Mouse (Mus musculus): ENCODE measurements around the gene Ap2a2.
"Not testable (repeated sequence)": the region's sequence is repeated elsewhere in the genome, so short reads cannot be mapped to it uniquely, and the experiment has no call there.

The Ap2a2 gene

DNA sequence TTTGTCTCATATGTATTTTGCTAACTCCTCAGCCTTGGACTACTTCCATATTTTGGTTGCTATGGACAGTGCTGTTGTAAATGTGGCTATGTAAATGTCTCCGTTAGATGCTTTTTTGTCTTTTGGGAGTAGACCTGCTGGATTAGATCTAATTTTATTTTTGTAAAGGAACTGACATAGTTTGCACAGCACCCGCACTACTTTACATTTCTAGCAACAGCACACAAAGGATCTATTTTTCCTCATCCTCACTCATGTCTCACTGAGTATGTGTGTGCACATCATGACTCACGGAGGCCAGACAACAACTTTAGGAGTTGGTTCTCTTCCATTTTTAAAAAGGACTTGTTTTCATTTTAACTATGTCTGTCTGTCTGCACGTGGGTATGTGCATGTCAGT is 45.7 kb downstream of the Ap2a2 start:
- DNase-seq: no peak

DNA sequence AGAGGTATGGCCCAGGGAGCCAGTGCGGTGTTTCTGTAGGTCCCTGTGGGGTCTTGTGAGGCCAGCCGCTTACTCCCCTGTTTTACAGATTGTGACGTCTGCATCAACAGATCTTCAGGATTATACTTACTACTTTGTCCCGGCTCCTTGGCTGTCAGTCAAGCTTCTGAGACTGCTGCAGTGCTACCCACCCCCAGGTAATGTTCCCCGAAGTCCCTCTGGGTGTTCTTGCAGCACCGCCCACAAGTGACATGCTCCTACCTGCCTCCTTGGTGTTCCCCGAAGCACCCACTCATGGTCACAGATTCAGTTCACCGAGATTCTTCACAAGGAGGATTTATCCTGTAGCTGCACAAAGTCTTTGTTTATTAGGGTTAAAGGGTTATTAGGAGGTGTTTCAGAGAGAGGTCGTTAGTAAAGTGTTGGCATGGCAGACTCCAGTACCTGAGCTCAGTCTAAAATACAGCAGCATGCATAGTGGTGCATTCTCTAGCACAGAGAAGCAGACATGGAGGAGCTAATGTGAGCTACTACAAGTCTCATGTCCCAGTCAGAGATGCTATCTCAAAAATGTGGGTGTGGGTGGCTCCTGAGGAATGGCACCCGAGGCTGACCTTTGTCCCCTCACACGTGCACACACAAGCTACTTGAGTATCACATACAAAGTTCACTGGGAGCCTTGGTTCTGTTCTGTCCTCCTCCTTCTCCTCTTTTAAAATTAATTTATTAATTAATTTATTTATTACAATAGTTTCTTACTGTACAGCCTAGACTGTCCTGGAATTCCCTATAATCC is 47.9 kb downstream of the Ap2a2 start:
- DNase-seq: peak; percentile 31

DNA sequence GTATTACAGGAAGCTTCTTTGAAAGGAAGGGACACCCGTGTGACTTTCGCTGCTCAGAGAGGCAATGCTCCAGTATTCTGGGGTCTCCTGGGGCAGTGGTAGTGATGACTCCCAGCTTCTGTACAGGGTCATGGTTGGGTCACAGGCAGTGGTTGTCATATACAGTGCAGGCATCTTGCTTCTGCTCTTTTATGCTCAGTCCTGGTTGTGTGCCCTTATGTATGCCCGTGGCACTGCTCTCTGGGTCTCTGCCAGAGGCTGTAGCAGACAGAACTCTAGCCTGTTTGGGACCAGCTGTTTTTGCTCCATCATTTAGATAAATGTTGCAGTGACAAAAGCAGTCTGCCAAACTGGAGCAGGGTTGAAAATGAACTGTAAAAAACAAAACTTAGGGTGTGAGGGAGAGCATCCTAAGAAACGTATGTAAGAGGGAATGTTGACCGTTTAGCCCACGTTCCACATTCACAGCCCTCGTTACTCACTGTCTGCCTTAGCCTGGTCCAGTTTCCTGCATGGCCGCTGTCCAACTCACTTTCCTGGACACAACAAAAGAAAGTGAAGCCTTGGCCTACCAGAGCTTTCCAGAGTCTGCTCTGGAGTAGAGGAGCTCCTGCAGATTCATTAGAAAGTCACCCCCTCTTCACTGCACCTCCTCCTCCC is 49.9 kb downstream of the Ap2a2 start:
- DNase-seq: peak; percentile 79

DNA sequence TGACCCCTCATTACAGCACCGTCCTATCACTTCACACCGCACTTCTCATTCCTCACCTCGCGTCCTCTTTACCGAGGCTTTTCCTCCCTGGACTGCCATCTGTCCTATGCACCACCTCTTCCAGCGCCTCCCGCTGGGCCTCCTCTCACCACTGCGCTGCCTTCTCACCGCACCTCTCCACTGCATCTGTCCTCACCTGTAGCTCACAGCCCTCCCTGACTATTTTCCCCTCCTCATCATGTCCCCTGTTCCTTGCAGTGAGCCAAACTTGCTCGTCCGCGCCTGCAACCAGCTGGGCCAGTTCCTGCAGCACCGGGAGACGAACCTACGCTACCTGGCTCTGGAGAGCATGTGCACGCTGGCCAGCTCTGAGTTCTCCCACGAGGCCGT is 50.4 kb downstream of the Ap2a2 start:
- no peak for DNase-seq

DNA sequence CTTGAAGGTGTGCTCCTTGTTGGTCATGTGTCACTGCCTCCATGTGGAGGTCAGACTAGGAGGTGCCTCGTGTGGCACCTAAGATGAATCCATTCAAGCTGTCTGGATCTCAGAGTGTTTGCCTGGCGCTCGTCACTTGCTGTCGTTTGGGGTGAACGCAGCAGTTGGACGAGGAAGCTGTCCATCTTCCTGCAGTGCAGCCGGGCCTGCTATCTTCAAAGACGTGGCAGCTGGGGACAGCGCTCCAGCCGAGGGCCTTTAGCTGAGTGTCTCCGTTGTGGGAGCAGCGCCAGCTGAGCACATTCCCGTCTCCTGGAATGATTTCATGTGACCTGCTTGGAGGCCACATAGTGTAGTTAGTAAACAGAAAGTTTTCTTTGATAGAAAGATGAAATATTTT is 50.8 kb downstream of the Ap2a2 start:
- DNase-seq: peak; percentile 90

DNA sequence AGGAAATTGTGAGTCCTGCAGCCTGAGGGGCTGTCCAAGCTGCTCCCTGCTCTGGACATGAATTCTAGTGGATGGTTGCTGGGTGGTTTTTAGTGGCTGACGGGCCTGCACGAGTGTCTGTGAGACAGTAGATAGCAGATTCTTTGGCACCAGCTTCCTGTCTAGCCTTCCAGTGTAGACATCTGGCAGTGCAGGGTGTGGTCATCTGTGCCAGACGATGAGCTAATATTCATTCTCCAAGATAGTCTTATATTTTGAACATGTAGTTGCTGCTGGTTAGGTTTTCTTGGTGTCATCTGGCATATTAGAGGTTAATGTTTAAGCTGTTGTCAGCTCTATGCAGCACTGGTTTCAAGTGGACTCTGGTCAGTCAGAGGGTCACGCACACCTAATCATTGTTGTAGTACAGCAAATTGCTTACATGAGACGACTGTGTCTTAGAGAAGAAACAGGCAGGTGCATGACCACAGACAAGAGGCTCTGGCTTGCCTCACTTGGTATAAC is 52.4 kb downstream of the Ap2a2 start:
- peak; percentile 47 for DNase-seq

DNA sequence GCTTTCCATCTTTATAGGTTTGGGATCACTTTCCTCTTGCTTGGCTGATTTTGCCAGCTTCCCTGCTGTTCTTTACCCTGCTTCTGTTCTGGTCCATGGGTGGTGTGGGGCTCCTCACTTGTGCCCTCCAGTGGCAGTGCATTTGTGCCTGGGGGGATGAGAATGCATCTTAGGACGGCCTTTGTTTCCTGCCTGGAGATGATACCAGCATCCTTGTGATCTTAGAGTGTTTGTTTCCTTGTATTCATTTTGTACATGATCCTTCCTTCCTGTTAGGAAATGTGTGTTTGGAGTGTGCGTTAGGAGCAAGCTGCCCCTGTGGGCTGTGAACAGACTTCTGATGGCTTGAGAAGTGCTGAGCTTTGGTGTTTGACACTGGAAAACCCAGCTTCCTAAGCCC is 62.2 kb downstream of the Ap2a2 start:
- no peak for DNase-seq

DNA sequence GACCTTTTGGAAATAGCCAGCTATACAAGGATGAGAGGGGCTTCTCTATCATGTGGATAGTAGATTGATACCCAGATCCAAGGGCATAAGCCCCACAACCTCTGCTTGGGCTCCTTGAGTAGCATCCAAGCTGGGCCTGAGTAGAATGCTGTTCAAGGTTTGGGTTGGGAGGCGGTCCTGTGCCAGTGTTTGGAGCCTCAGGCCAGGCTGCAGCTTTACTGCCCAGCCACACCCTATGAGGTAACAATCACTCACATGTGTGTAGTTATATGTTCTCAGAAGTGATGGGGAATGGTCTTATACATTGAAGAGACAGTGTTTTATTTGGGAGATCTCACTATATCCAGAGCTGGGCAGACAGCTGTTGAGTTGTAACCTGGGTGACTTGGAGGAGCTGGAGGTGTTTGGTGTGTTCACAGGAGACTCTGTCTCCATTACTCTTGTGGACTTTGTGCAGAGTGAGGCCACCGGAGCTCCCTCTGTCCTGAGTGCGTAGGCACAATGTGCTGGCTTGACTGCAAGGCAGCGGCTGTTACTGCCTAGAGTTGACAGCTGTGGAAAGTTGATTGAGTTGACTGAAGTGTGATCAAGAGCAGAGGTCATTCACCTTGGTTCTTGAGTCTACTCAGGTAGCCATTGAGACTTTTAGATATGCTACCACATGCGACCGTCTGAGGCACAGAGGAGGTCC is 63.3 kb downstream of the Ap2a2 start:
- no peak for DNase-seq

DNA sequence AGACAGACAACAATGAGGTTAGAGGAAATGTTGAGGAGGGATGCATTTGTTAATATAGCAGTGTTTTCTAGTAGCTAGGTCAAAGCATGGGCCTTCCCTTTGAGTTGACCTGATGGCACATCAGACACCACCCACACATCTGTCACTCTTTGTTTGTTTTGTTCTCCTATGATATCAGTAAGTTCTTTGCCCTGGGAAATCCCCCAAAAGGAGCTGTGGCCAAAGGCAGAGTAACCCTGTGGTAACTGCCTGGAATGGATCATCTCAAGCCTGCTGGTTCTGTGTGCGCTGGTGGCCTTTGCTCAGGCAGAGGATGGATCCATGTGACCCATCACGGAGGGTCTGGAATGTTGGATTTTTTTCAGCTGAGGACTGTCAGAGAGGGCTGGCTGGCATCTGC is 66.0 kb downstream of the Ap2a2 start:
- DNase-seq: no peak

DNA sequence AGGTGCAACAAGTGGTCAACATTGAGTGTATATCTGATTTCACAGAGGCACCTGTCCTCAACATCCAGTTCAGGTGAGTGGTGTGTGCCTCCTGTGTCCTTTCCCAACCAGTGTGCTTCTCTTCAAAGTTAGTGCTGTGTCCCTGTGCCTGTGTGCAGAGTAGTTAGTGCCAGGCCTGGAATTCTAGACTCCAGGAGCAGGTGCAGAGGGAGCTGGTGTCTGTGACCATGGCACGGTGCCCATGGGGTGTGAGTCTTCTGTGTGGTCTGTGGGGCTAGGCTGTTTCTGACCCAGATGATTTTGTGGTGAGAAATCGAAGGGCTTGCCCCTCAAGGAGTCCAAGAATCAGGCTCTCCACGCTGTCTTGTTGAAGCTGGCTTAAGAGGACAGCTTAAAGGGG is 67.3 kb downstream of the Ap2a2 start:
- DNase-seq: no peak

DNA sequence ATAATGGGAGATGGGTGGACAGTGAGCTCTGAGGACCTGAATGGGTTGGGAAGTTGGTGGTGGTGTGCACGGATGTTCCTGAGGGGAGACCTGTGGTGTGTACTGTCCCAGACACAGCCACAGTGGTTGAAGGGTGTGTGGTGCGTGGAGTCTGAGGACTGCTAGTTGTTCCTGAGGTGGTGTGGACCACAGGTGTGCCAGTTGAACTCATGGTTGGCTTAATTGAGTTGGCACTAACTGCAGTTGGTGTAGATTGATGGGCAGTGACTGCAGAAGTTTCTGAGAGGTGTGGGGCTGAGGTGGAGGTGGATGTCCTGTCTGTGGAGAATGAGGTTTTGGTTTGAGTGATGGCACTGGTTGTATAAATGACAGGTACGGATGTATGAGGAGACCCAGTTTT is 76.1 kb downstream of the Ap2a2 start:
- DNase-seq: not testable (repeated sequence)

DNA sequence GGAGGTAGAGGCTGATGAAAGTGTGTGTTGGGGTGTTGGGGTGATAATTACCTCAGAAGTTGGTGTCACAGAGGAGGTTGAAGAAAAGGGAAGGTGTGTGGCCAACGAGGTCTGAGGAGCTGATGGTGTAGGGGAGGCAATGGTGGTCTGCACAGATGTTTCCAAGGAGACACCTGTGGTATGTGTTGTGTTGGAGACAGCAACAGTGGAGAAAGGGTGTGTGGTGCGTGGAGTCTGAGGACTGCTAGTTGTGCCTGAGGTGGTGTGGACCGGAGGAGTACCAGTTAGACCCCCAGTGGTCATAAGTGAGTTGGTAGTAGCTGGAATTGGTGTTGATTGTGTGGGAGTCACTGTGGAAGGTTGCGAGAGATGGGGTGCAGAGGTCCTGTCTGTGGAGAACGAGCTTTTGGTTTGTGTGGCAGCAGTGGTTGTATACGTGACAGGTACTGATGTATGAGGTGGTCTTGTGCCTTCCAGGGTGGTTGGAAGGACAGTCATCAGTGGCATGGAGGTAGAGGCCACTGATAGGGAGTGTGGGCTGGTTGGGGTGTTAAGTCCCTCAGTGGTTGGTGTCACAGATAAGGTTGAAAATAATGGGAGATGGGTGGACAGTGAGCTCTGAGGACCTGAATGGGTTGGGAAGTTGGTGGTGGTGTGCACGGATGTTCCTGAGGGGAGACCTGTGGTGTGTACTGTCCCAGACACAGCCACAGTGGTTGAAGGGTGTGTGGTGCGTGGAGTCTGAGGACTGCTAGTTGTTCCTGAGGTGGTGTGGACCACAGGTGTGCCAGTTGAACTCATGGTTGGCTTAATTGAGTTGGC is 76.8 kb downstream of the Ap2a2 start:
- not testable (repeated sequence) for DNase-seq

DNA sequence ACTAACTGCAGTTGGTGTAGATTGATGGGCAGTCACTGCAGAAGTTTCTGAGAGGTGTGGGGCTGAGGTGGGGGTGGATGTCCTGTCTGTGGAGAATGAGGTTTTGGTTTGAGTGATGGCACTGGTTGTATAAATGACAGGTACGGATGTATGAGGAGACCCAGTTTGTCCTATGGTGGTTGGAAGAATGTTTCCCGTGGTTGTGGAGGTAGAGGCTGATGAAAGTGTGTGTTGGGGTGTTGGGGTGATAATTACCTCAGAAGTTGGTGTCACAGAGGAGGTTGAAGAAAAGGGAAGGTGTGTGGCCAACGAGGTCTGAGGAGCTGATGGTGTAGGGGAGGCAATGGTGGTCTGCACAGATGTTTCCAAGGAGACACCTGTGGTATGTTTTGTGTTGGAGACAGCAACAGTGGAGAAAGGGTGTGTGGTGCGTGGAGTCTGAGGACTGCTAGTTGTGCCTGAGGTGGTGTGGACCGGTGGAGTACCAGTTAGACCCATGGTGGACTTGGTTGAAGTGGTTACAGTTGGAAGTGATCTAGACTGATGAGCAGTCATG is 77.4 kb downstream of the Ap2a2 start:
- DNase-seq: not testable (repeated sequence)

DNA sequence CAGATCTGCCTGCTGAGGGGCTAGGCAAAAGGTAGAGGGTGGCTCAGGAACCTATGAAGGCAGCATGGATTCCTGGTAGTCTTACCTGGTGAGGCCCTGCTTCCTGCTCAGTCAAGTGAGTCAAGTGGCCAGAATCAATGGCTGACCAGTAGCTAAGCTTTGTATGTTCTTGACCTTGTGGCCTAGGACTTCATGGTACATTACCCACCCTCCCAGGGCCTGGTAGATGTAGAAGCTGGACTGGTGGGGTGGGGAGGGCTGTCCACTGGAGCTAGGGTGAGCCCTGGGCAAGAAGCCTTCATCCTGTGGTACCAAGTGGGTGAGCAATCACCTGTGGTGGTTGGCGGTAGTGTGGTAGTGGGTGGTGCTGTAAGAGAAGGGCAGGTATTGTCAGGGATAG is 80.4 kb downstream of the Ap2a2 start:
- DNase-seq: peak; percentile 31

DNA sequence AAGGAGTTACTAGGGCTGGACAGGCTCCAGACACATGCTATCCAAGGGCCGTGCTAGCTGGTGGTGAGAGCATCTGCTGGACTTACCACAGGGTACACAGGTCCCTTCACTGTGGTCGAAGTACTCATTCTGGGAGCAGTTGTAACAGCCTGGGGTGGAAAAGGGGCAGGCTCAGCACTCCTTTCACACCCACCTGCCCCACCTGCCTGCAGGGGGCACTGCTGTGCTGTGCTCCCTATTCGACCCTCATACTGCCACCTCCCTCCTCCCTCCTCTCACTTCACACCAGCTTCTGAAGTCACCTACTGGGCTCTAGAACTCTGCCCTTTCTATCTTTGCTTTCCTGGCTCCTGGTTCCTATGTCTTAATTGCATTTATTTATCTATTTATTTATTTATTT is 81.2 kb downstream of the Ap2a2 start:
- peak; percentile 41 for DNase-seq

DNA sequence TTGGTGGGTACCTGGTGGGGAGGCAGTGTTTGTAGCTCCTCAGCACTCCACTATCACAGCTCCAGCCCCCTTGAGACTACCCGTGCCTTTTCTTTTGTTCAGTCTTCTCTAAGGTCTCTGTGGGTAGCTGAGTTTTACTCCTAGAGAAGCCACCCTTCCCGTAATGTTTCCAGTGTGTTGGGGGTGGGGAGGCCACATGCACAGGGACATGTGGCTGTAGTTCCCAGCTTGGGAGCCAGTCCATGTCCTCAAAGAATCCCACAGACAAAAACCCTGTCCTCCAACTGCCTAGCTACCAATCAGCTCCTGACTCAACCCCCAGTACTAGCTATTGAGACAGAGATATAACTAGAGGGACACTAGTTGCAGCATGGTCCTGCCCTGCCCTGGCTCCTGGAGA is 85.1 kb downstream of the Ap2a2 start:
- no peak for DNase-seq

DNA sequence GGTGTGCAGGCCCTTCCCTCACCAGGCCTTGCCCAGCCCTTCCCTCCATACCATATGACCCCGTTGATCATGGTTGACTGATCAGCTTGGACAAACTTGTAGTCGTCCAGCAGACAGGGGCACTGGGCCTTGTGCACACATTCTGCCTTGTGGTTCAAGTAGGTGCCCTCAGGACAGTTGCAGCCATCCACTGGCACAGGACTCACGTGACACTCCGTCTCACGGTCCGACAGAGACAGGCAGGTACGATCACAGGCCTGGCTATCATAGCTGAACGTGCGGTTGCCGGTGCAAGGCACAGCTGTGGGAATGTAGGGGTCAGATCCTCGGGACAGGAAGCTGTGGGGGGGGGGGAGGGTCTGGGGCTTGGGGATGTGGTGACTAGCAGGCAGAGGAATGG is 85.8 kb downstream of the Ap2a2 start:
- peak; percentile 34 for DNase-seq

DNA sequence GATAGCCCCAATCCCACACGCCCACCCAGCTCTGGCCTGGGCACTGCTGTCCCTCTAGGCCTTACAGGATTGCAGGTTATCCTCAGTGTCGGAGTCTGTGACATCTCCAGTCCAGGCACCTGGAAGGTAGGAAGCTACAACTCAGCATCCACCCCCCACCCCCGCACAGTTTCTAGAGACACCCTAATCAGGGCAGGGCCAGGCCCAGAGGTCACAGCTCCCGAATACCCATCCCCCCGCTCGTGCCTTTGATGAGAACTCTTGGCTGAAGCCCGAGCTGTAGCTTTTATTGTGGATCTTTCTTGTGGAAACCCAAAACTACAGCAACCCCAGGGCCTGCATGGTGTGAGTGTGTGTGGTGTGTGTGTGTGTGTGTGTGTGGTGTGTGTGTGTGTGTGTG is 90.2 kb downstream of the Ap2a2 start:
- no peak for DNase-seq

DNA sequence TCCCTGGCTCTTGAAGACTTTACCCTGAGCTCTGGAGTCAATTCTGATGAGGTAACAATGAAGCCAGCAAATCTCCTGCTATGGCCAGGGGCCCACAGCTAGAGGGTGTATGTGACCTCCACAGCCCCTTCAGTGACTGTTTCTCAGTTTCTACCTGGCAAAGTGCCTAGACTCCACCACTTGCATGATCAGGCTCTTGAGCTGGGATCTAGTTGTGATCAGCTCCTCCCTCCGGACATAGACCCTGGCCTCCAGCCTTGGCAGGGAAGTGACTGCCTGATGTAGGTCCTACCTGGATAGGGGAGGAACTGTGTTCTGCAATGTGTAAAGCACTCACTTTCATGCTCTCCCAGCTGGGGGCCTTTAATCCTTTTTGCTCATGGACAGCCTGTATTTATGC is 98.4 kb downstream of the Ap2a2 start:
- peak; percentile 51 for DNase-seq

DNA sequence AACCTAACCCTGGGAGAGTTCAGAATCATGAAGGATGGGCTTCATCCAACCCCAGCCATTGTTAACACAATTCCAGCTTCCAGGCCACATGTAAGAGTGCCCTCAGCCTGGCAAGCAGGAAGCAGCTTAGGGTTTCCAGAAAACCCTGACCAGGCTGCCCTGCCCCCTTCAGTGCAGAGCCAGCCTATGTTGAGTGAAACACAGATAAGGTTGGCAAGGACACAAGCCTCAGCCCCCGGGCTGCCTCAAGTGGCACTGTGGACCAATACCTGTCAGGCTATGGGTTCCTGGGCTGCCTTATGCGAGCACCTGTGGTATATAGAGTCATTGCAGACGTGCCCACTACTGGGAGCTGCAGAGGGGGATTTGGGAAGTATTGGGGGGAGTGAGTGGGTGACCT is 99.5 kb downstream of the Ap2a2 start:
- DNase-seq: no peak

DNA sequence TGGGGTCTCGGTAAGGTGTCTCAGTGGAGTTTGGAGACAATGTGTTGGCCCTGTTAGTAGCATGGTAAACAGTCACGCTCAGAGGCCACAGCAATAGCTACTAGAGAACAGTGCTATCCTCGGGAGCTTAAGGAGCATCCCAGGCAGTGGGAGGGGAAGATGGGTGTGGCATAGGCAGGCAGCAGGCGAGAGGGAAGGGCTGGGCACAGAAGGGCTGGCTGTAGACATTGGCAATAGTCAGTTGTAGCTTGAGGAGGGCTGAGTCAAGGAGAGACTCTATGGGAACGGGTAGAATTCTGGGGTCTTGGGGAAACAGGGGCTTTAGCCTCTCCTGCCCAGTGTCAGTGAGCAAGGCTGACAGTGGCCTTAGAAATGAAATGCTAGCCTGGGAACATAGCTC is 100.2 kb downstream of the Ap2a2 start:
- DNase-seq: no peak

DNA sequence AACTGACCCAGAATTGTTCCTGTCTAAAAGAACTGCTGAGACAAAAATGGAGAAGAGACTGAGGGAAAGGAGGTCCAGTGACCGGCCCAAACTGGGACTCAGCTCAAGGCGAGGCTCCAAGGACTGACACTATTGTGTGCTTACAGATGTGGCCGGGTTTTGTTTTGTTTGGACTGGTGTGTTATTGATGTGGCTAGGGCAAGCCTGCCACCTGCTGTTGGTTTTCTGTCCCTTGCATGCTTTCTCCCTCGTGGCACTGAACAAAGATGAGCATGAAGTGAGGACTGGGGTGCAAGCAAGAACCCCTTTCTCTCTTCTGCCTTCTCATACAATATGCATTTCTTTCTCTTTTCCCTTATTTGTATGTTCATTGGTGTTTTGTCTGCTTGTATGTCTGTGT is 104.2 kb downstream of the Ap2a2 start:
- peak; percentile 74 for DNase-seq

DNA sequence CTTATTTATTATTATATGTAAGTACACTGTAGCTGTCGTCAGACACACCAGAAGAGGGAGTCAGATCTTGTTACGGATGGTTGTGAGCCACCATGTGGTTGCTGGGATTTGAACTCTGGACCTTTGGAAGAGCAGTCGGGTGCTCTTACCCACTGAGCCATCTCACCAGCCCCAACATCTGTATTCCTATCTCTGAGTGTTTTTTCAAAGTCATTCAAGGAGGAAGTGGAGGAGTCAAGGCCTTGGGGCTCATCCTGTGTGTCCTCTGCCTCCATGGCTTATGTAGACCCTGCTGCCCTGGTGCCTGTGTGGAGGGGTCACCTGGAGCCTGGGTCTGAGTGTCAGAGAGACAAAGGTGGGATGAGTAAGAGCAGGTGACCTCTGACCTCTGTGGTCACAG is 107.1 kb downstream of the Ap2a2 start:
- DNase-seq: not testable (repeated sequence)
